Mouse (Mus musculus) thymus, adult 2 months (tissue): ENCODE measurements around the gene Gipr.

Experiments used
- CTCF ChIP-seq: fragments of 200-500 bp; IDR thresholded peaks from 2 replicates; pipeline ENCODE4 v1.5.1; 2012; ENCODE audit warnings: mild to moderate bottlenecking, control low read depth, low read length, moderate library complexity, borderline replicate concordance; ENCODE audit not compliant: control insufficient read depth, poor library complexity, insufficient read depth; ENCODE audit errors: extremely low read depth
- POLR2A ChIP-seq: fragments of 200-500 bp; IDR thresholded peaks from 2 replicates; pipeline ENCODE4 v1.6.1; 2012; ENCODE audit warnings: mild to moderate bottlenecking, low read length, control low read depth, moderate library complexity; ENCODE audit not compliant: control insufficient read depth, poor library complexity, insufficient read depth; ENCODE audit errors: extremely low read depth

DNA sequence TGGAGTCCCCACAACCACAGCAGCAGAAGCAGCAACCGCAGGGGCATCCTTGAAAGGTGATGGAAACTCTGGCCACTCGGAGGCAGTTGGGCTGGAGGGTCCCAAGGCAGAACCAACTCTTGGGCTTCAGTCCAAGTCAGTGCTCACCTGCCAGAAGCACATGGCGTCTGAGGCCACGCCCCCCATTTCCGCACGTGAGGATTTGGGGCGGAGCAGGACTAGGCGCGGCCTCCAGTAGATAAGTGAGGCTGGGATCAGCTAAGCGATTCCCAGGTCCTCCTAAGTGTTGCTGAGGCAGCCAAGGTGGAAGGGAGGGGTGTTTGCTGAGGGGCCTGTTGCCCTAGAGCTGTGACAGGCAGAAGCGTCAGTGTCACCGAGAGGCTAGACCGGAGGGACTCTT, 949 bp downstream of the Gipr start:
- TF ChIP-seq CTCF (no peak), POLR2A (no peak)
